Mouse (Mus musculus) heart, postnatal 0 days (tissue): Measurements from ENCODE around the gene Galnt11.

Experiments used
- CTCF ChIP-seq: IDR thresholded peaks from 2 replicates; pipeline ENCODE4 v1.5.1; 2016; ENCODE audit warnings: antibody characterized with exemption, control low read depth, low read depth
- EP300 ChIP-seq: IDR thresholded peaks from 2 replicates; pipeline ENCODE4 v1.6.1; 2016; ENCODE audit warnings: antibody characterized with exemption, low read depth

DNA sequence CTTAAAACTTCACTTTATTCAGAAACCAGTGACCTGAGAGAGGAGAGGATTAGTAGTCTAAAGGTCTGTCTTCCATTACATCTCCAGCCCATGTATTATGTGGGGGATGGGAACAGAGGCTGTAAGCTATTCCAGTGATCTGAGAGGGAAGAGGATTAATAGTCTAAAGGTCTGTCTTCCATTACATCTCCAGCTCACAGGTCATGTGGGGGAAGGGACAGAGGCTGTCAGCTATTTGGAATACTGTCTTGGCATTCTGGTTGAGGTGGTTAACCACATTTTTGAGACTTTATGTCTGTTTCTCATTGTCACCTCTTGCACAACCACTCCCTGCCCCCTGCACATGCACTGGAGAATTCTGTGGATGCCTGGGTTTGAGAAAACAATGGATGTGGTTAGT is 34.0 kb upstream of the Galnt11 start:
- TF ChIP-seq CTCF (no peak), EP300 (no peak)
